Mouse (Mus musculus) heart, postnatal 4 days (tissue): ENCODE results near the gene Arl2bp. TPM values are rescaled to one million over a fixed set of nuclear protein-coding genes. Genes with fewer than 3 reads are reported as not detected.

Source experiments
- DNase-seq: peaks from one replicate; pipeline ENCODE4 v3.0.0; 2021
- total RNA-seq, 2 experiments: library from RNA; stranded (reverse); gene quantifications; 2 replicates each; pipeline ENCODE4 v1.2.3; 2021

The Arl2bp gene
- total RNA-seq, 2 experiments from 2014 or later: 122 to 127 TPM

DNA sequence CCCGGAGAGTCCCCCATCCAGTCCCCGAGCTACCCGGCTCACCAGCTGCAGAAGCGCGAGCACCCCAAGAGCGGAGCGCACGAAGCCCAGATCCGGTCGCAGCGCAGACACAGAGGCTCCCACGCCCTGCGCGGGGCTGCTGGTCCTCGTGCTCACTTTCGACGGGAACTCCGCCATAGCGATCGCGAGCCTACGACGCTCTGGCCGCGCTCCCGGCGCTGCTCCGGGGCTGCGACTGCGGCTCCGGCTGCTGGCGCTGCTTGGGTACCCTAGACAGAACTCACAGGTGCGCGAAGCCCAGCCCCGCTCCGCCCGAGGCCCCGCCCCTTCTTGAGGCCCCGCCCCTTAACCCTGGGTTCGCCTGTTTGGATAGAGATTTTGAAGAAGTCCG, 29.6 kb downstream of the Arl2bp start, which contains the start of gene Pllp:
Gene Pllp, minus strand, starts transcription at position 285 of the 391 bp plus-strand sequence.
- no peak for DNase-seq

DNA sequence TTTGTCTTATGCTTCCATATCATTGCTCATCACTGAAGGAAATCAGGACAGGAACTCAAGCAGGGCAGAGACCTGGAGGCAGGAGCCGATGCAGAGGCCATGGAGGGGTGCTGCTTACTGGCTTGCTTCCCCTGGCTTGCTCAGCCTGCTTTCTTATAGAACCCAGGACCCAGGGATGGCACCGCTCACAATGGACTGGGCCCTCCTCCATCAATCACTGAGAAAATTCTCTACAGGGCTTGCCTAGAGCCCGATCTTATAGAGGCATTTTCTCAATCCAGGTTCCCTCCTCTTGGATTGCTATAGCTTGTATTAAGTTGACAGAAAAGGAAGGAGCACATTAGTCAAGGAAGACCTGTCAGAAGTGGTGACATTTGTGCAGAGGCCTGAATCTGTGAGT, 30.2 kb downstream of the Arl2bp start:
- DNase-seq: no peak

DNA sequence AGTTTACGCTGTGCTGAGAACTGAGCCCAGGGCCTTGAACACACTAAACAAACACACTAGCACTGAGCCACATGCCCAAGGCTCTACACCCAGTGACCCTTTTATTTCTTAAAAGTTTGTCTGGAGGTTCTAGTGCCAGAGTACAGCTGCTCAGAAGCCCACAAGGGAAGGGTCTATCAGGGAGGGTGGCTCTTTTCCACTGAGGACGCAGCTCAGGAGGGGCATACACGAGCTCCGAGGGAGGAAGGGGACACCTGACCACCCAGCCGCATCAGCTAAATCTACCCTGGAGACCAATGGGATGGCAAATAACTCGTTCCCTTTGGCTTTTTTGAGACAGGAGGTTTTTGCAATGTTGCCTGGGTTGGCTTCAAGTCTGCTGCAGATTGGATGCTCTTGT, 31.6 kb downstream of the Arl2bp start:
- DNase-seq: no peak

DNA sequence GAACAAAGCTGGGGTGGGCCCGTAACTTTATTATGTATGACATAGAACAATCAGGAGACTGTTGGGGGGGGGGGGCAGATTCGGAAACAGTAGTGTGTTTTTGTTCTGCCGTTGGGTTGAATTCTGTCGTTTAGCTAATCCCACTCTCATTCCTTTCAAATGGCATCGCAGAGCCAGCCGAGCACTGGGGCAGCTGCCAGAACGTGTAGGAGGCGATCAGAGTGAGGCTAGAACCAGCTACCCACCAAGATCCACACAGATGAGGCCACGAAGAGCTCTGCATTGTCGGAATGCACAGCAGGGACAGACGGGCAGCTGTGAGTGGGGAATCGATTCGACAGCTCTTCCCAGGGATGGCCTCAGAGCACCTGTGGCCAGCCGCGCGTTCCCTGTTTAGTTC, 33.0 kb downstream of the Arl2bp start:
- DNase-seq: no peak

DNA sequence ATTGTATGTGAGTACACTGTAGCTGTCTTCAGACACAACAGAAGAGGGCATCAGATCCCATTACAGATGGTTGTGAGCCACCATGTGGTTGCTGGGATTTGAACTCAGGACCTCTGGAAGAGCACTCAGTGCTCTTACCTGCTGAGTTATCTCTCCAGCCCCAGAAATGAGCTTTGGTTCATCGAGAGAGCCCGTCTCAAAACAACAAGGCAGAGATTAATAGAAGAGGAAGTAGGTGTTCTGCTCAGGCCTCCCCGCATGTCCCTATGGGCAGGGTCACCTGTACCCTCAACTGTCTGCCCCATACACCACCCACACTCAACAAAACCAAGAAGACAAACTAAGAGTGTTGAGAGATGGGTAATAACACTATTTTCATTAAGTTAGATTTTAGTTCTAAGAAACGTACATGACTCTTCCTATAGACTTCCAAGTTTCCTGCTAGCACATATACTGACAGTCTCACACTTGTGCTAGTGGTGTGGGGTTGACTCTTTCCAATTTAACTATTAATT, 34.1 kb downstream of the Arl2bp start:
- DNase-seq: no peak

DNA sequence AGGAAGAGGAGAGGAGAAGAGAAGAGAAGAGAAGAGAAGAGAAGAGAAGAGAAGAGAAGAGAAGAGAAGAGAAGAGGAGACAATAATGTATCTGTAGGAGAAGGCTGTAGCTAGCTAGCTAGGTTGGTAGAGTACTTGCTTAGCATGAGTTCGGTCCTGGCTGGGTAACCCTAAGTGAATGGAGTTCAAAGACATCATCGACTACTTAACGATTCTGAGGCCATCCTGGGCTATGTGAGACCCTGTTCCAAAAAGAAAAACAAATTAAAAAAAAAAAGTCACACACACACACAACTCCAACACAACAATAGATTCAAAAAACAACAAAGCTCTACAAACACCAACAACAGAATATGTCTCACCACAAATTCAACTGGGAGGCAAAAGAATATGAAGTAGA, 35.8 kb downstream of the Arl2bp start:
- no peak for DNase-seq

DNA sequence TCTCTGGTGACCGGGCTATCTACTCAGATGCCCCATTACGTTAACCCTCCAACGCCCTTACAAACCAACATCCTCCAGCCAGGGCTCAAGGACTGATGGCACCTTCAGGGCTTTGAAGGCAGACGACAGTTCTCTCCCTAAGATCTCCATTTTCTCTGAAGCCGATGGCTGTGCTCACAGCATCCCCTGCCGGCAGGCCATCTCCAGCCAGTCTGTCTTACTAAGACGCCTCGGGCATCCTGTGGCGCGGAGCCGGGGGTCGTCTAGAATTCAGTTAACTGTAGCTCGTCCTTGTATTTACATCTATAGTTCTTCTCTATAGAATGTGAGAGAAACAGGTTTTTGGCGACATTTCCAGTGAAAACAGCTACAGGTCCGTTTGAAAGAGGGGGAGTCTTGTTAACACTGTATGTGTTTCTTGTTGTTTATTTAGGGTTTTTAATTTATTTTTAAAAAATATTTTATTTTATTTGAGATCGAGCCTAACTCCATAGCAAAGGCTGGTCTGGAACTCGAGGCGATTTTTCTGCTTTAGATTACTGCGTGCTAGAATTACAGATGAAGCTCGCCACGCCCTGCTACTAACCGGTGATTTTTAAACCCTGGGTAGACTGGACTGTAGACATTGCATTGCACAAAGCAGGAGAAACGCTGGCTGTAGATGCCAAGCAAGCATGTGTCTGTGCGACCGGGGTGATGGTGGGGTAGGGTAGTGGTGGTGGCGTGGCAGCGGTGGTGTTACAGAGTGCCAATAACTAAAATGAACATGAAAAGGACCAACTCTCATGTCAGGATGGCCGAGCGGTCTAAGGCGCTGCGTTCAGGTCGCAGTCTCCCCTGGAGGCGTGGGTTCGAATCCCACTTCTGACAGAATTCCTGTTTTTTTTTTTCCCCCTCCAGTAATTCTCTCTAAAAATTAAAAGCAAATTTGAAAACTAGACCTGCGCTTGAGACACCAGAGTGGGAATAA, 36.7 kb downstream of the Arl2bp start:
- peak; percentile 79 for DNase-seq

DNA sequence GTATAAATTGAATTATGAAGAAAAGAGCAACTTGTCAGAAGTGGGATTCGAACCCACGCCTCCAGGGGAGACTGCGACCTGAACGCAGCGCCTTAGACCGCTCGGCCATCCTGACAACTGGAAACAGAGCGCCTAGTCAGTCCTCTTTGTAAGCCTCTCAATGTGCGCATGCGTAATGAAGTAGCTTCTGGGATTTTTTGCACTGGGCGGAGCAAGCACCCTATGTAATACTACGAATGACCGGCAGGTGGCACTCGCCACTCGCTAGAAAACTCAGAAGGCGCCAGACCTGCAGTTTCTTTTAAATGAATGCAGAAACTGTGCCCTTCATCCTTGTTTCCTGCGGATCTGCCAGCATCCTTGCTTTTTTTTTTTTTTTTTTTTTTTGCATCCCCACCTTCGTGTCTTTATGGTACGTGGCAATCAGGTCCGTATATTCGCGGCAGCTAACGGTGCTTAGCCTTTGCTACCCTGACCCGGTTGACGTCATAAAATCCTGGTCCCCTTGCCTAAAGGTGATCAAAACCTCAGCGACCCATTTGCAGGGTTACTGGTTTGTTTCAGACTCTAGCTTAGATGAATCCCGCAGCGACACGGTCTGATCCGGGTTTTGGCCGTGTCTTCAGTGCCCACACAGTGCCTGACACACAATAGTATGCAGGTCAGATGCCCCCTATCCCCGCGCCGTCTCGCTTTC, 37.7 kb downstream of the Arl2bp start:
- peak; percentile 99 for DNase-seq

DNA sequence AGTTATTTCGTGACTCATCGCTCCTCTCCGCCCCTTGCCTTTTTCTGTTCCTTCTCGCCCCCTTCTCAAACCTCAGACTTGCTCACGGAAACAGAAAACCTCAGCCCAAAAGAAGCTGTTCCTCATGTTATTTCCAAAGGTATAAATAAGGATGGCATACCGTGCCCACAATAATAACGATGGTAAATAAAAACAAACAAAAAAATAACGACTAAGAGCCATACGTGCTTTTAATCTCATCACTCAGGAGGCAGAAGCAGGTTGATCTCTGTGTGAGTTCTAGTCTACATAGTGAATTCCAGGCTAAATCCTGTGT, 38.2 kb downstream of the Arl2bp start:
- DNase-seq: no peak

DNA sequence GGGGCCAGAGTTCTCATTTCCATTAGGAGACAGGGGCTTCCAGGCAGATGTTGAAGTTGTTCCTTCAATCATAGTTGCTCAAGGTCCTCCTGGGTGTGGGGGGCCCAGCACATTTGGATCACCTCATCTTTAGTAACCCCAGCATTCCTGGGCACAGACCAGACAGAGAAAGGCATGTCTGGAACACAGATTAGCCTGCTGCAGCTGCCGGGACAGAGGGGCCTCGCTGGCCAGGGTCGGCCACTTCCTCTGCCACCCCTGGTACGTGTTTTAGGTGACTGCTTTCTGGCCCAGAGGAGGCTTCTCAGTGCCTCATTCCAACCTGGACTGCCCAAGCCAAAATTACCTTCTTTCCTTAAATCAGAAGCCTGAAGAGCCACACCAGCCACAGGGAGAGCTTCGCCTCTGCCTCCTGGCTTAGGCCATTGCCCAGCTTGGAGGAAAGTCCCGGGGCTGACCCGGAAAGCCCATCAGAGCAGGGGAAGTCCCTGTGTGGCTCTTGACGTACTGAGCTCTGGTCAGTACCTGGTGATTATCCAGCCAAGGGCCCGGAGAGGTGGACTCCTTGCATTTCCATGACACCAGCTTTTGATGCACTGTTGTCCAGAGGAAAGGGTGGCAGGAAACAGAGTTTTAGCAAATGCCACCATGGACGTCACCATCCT, 39.3 kb downstream of the Arl2bp start:
- no peak for DNase-seq

DNA sequence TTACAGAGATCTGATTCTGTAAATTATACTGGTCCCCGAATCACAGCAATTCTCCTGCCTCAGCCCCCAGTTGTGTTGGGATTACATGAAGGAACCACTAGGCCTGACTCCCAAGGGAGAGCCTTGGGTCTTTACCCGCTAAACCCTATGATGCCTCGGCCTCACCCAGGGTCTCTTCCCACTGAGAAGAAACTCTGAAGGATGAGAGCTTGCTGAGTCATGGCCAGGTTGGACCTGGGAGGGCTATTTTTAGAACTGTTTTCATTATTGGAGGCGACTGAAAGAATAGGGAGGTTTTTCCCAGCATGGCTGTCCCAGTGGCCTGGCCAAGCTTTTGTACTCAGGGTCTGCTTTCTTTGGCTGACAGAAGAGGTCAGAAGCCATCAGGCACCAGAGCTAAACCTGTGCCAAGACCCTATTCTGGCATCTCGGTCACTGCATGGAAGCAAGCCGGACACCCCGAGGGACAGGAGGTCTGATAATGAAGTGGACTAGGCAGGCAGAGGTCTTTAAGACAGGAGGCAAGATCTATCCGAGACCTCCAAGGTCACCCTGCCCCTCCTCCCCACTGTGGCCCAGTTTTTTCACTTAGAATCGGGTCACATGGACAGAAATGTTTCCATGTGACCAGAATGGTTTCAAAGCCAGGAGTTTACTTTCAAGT, 40.5 kb downstream of the Arl2bp start:
- no peak for DNase-seq

DNA sequence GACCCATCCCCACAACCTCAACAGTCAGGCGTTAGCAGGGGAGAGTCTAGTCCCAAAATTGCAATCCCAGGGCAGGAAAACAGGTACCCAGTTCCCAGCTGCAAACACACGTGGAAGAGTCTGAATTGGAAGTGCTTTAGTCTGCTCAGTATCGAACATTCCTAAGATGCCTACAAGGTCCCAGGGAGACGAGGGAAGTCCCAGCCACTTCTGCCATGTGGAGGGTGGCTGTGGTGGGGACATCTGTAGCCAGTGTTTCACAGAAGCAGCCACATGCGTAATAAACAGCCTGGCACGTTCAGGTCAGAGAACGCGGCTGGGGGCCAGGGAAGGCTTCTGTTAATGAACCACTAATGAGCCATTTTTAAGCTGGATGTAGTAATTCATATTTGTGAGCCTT, 43.9 kb downstream of the Arl2bp start:
- no peak for DNase-seq

DNA sequence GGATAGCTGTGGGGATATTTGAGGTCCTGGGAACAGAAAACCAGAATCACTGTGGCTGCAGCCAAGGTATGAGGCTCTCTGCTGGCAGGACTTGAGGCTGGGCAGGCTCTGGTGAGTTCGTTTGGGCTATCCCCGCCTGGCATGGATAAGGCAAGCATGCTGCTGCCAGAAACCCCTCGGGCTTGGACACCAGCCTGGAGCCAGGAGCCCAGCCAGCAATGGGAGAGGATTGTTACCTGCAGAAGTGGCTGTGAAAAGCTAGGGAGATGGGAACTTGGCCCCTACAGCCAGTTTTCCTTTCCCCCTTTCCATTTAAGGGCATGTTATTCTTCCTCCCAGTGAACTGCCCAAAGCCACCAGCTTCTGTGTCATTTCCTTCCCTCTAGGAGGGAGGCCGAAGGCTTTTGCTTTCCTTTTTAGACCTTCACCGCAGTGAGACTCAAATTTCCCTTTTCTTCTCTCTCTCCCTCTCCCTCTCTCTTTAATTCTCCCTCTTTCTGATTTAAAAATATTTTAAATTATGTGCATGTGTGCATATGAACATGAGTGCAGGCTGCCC, 44.8 kb downstream of the Arl2bp start:
- DNase-seq: peak; percentile 85

DNA sequence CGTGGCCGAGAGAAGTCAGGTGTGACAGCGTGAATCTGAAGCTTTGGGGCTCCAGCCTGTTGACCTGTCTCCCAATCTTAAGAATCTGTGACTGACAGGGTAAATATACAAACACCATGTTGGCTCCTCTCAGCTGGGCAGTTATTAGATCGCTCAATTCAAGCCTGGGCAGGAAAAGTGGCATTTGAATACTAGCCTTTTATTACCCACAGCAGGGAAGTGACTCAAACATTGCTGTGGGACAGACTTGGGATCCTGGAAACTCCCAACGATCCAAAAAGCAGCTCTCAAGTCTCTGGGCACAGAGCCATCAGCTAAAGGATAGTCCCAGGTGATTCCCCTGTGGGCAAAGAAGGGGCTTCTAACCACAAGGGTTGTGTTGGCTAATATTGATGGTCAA, 48.2 kb downstream of the Arl2bp start:
- no peak for DNase-seq

DNA sequence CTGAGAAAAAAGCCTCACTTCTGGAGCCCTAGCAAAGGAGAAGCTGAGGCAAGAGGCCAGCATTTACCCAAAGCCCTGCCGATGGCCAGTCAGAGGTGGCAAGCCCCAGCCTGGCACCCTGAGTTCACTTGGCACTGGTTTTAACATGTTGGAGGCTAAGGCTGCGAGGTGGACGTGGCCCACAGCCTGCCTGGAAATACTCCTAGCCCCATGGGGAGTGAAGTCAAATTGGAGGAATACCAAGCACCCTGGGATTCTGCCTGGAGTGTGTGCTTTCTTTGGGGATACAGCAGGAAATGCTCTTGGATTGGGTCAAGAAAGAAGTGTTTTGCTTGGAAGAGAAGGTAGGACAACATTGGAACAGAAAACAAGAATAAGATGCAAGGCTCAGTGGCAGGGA, 49.5 kb downstream of the Arl2bp start:
- no peak for DNase-seq

DNA sequence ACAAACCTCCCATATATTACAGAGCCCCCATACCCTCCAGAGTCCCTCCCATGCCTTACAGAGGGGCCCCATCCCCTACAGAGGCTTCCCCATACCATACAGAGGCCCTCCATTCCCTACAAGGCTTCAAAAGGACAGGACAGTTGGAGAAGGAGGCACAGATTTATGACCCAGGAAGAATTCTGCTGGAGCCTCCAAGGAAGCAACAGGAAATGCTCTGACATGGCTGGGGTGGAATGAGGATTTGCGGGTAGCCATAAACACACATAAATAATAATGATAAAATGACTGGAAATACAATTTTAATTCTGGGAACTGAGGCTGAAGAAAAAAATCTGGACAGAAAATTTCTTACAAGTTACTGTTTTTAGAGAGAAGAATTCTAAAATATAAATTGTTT, 50.4 kb downstream of the Arl2bp start:
- DNase-seq: no peak

Other genes with a start within 250 kb of the Arl2bp start
- gene Nlrc5, start 232.2 kb upstream of the Arl2bp start, total RNA-seq: under 1 TPM; 0.72 to 0.76 TPM
- gene Cpne2, start 133.6 kb upstream of the Arl2bp start, total RNA-seq: 1 to 10 TPM; 7.0 to 9.6 TPM
- 10 to 100 TPM; 16.7 to 17.1 TPM for gene Rspry1, start 64.7 kb upstream of the Arl2bp start, total RNA-seq
- 10 to 100 TPM; 21.3 to 24.4 TPM for gene Fam192a, start 64.6 kb upstream of the Arl2bp start, total RNA-seq
- gene Pllp, start 29.7 kb downstream of the Arl2bp start, total RNA-seq: under 1 TPM; 0.29 to 0.56 TPM
- not detected for gene Ccl22, start 79.0 kb downstream of the Arl2bp start, total RNA-seq
- gene Cx3cl1, start 105.4 kb downstream of the Arl2bp start, total RNA-seq: 1 to 10 TPM; 4.1 to 4.5 TPM
- gene Ccl17, start 143.9 kb downstream of the Arl2bp start, total RNA-seq: under 1 TPM in 1 of 2 experiments, not detected in 1; 0.60 TPM
- gene Coq9, start 171.7 kb downstream of the Arl2bp start, total RNA-seq: 100 to 1,000 TPM; 237 to 239 TPM
- gene Ciapin1, start 171.8 kb downstream of the Arl2bp start, total RNA-seq: 10 to 100 TPM; 84.5 to 91.1 TPM
- 10 to 100 TPM; 63.3 to 74.8 TPM for gene Polr2c, start 190.8 kb downstream of the Arl2bp start, total RNA-seq
- 10 to 100 TPM; 34.2 to 39.5 TPM for gene Dok4, start 209.7 kb downstream of the Arl2bp start, total RNA-seq